Mouse (Mus musculus) cerebellum, adult 9-11 months (tissue): Measurements from ENCODE around the gene A3galt2.

Experiments used
- DNase-seq: peaks from one replicate; pipeline ENCODE4 v3.0.0; 2022

The A3galt2 gene

GRCm38 (mm10) chr4:128759214-128759613 is 4.0 kb downstream of the A3galt2 start:
- DNase-seq, result no peak

DNA sequence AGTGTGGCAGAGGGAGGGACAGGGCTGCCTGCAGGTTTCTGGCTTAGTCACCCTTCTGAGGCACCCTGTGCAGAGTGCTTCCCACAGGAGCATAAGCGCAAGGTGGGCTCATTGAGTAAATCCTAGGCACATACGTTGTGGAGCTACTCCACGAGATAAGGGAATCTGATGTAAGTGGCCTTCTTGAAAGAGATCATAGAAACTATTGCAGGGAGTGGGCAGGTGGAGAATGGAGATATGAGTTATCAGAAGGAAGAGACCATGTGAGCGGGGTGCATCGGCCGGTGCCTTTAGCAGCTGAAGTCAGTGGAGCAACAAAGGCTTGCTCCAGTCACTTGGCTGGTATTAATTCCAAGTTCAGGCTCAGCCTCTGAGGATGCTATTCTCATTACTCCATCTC is 4.9 kb downstream of the A3galt2 start:
- no peak for DNase-seq

- peak; percentile 50 for DNase-seq
These were observed 11.8 kb downstream of the A3galt2 start for GRCm38 (mm10) chr4:128766929-128767328.

DNA sequence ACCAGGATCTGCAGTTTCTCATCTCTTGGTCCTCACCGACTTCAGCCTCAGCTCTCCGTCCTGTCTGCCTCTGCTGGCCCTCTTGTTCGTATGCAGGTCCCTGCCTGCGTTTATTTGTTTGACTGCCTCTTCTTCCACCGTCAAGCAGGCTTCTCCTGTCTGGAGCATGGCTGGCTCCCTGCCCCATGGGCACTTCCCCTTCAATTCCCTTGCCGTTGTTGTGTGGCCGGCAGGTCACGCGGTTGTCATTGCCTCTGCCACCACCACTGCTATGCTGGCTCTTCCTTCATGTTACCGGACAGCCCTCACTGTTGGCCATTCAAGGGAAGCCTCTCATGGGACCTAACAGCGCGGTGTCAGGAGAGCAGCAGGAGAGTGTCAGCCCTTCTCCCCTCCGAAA is 13.0 kb downstream of the A3galt2 start:
- DNase-seq, result no peak

DNA sequence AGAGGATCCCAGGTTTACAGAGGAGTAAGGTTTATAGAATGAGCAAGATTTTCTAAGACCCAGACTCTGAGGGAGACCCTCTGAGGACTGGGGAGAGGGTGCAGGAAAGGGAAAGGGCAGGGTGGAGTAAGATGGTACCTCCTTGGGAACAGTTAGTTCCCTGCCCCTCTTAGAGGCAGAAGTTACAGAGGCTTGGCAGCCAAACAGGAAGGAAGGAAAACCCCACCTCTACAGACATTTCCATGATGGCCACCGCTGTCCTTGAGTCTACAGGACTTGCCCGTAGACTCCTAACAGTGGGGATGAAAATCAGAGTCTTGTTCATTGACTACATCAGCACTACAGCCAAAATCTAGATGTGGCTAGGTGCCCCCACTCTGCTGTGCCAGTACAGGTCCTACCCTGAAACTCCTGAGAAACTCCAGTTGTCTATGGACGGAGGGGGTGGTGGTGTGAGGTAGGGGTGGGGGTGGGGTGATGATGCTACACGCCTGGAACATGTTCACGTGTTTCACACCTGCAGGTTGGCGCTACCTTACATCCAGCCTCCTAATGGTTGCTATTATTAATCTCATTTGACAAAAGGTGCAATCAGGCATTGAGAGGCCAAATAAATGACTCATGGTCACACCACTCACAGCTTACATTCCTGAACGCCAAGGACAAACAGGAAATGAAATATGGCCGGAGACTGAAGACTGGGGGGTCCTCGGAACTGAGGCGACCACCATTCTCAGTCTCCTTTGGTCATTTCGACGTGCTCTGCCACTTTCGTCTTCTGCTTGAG is 14.6 kb downstream of the A3galt2 start:
- DNase-seq, result no peak

GRCm38 (mm10) chr4:128770698-128771097 is 15.5 kb downstream of the A3galt2 start:
- no peak for DNase-seq

DNA sequence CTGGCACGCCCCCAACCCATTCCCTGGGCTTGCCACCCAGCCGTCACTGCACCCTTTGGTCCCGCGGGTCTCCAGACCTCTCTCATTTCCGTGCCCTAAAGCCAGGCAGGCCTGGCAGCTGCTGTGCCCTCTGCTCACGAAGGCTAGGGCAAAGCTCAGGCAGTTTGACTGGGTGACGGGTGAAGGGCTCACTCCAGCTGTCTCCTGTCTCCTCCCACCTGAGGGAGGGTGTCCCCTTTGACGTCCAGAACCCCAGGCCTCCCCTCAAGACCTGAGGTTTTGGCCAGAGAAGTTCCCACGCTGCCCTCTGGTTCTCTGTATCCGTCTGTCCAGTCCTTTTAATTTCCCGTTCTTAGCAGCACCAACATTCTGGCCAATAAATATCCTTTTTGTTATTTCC is 18.7 kb downstream of the A3galt2 start:
- DNase-seq, result no peak

DNA sequence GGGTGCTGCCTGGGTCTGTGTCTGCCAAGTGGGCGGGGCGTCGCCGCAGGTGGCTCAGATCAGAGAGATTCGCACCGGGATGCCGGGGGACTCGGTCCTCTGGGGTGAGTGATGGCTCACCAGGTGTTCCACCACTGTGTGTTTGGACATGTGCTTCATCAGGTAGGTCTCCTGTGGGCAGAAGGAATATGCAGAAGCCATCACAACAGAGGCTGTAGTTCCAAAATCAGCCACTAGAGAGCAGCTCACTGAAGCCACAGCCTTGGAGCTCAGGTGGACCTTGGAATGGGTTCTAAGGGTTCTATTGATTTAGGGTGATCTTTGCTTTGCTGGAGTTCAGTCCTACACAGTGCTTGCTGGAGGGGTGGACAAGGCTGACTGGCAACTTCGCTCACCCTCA is 19.3 kb downstream of the A3galt2 start:
- peak; percentile 63 for DNase-seq

DNA sequence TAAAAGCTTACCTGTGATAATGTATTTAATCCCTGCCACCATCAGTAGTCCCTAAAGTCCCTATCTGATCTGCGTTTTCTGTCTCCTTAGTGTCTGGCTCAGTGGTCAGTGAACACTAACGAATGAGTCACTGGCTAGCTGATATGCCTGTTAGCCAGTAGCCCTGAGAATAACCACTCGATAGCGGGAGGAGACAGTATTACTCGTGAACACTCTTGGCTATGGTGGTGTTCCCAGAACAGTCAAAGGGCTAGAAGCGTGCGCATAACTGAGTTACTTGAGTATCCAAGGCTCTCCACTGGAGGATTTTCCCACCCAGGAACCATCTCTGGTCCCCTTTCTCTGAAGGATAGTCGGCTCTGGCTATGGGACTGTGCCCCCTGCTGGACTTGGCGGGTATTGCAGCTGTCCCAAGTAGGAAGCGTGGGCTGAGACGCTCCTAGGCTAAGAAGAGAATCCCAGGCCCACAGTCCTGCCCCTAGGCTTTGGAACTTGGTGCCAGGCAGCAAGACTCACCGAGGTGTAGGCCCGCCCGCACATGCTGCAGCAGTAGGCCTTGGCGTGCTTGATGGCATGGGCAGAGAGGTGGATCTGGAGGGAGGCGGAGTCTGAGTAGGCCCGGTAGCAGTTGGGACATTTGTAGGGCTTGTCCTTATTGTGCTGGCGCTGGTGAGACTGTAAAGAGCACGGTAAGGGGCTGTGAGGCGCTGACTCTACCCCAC is 21.6 kb downstream of the A3galt2 start:
- DNase-seq, result peak; percentile 77

DNA sequence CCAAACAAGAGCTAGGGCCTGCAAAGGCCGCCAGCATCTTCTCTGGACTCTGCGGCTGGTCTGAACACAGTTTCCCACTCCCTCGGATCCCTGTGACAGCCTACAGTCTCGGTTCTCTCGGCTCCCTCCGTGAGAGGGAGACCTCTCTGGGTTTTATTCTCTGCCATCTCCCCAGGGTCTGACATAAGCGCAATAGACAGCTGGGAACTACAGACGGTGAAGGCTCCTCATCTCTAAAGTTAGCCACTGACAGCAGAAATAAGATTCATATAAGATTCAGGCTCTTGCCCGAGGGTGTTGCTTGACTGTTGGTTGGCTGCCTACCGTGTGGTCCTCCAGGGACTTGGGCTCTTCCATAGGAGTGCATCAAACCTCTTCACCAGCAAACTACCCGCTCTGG is 22.4 kb downstream of the A3galt2 start:
- DNase-seq, result no peak

- DNase-seq, result no peak
These were observed 26.9 kb downstream of the A3galt2 start for GRCm38 (mm10) chr4:128782037-128782436.

DNA sequence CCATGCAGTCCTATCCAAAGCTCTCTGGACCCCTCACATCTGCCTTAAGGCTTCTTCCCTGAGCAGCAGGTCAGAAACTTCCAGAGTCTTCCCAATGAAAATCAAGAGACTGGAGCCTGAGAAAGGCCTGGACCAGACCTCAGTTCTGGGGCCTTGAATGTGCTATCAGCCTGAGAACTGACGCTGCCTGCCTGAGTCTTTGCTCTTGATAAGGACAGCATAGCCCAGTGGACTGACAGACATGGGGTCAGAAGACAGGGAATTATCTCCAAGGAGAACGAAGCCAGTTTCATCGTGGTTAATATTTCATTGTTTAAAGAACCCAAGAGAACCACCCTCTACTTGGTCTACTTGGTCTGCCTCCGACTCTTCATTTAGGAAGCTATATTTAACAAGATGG is 27.5 kb downstream of the A3galt2 start:
- no peak for DNase-seq

GRCm38 (mm10) chr4:128784950-128785631 is 29.9 kb downstream of the A3galt2 start:
- DNase-seq, result no peak

DNA sequence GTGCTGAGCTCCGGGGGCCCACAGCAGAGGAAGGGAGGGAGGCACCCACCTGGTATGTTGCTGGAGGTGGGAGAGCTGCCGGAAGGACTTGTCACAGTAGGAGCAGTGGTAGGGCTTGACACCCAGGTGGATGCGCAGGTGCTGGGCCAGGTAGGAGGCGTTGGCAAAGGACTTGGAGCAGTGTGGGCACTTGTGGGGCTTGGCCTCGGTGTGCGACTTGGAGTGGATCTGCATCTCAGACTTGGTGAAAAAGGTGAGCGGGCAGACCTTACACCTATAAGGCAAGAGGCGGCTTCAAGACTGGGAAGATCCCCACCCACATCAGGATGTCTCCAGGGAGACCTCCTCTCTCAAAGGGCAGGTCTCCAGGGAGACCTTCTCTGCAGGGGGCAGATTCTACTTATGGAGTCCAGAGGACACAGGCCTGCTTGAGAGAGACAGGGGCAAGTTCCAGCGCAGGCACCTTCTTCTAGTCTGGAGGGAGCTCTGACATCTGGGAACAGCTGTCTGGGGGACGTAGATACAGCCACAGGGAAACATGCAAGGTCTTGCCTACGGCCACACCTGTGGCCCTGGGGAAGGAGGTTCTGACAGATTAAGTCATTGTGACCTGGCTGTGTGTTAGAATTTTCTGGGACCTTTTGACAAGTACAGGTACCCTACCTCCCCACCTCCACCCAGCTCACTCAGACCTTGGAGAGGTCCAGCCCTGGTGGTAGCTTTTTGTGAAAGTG is 30.9 kb downstream of the A3galt2 start:
- no peak for DNase-seq

DNA sequence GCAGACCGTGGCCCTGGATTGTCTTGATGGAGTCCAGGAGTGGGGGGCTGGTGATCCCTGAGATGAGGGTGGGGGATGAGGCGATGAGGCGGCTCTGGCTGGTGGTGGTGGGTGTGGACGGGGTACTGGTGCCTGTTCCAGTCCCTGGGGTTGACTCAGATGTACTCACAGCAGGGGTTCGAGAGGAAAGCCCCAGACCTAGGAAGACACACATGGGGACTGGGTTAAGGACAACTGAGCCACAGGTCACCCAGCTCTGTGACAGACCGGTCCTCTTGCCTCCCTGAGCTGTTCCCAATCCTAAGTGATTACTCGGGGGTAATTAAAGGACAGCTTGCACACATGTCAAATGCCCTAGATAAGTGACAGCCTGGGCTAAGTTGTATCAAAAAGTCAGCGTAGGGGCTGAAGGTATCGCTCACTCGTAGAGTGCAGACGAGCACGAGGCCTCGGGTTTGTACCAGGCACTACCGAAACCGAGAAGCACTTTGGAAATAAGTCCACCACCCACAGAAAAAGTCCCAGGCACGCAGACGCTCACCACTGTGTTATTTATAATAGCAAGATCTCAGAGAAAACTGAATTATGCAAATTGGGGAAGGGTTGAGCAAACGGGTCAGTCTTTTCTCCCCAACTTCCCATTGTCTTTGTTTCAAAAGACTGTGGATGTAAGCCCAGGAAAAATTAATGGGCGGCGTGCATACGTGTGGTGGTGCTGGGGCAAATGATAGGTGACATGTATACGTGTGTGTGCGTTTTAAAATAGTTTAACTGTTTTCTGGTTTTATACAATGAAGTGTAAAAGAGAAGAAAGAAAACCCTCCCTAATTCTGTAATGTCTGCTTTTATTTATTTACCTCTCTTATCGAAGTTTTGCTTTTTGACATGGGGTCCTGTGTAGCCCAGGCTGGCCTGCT is 32.1 kb downstream of the A3galt2 start:
- DNase-seq, result no peak

DNA sequence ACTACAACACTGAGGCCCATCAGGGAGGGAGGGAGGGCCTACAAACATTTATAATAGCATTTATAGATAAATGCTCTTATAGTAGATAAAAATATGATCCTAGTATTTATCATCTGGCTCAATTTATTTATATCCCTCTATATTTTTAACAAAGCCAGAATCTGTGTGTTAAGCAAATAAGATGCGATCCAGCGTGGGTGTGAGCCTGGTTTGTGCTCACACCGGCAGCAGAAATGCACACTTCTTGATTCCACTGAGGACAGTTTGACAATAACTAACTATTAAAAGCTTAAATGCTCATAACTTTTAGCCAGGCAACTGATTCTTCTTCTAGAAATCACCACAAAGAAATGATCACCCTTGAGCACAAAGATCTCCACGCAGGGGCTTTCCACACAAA is 32.9 kb downstream of the A3galt2 start:
- DNase-seq, result no peak

- no peak for DNase-seq
These were observed 34.5 kb downstream of the A3galt2 start for GRCm38 (mm10) chr4:128789646-128790045.

- no peak for DNase-seq
These were observed 38.5 kb downstream of the A3galt2 start for GRCm38 (mm10) chr4:128793710-128794109.

- DNase-seq, result no peak
These were observed 39.0 kb downstream of the A3galt2 start for GRCm38 (mm10) chr4:128794198-128794597.

DNA sequence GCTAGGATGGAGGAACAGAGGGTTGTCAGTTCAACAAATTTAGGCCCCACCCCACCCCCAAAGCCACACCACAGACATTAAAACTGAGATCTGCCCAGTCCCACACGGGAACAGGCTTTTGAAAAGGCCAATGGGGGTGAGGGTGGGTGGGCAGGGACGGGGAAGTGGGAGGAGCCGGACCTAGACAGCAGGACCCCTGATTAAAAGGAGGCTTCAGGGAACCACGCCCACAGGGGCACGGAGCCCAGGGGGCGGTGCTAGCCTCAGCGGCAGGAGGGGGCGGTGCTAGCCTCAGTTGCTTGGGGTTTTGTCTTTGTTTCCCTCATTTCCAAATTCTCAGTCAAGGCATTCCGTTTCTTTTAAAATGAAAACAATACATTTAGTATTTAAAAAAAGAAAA is 40.4 kb downstream of the A3galt2 start:
- DNase-seq, result no peak

DNA sequence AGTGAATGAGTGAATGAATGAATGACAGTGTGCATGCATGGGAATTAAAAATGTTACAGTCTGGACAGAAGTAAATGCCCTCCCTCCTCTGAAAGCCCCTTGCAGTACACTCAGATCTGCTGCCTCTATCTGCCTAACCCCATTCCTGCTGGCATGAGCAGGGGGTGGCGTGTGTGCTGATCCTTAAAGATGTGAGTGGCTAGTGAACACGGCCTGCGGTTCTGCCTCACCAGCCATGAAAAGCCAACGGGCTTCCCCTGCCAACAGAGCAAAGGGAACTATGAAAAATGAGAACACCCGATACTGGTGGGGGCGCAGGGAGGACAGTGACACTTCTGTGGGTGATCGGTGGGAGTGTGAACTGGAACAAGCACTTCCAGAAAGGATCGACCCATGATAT is 41.6 kb downstream of the A3galt2 start:
- DNase-seq, result no peak
